Mouse (Mus musculus) olfactory bulb, adult 2 months (tissue): ENCODE data around the gene Bcat2. TPM values are rescaled to one million over a fixed set of nuclear protein-coding genes. Genes with fewer than 3 reads are reported as not detected.
A peak's percentile ranks its signal among the peaks of the same experiment; 100 is the strongest.

Source experiments
- H3K27ac ChIP-seq: fragments of 200-500 bp; 2 replicates; pipeline ENCODE4 v1.5.1; 2012; ENCODE audit warnings: low read depth, low read length; ENCODE audit not compliant: insufficient read depth
- H3K4me1 ChIP-seq: fragments of 200-500 bp; 2 replicates; pipeline ENCODE4 v1.6.1; 2012; ENCODE audit warnings: low read length; ENCODE audit not compliant: control insufficient read depth, insufficient read depth
- H3K4me3 ChIP-seq: fragments of 200-500 bp; 2 replicates; pipeline ENCODE4 v1.5.1; 2012; ENCODE audit warnings: mild to moderate bottlenecking, low read depth, low read length, moderate library complexity; ENCODE audit not compliant: insufficient read depth
- CTCF ChIP-seq: fragments of 200-500 bp; IDR thresholded peaks from 2 replicates; pipeline ENCODE4 v1.5.1; 2012; ENCODE audit warnings: low read depth, mild to moderate bottlenecking, low read length, moderate library complexity; ENCODE audit not compliant: insufficient read depth
- POLR2A ChIP-seq: fragments of 200-500 bp; IDR thresholded peaks from 2 replicates; pipeline ENCODE4 v1.6.1; 2012; ENCODE audit warnings: mild to moderate bottlenecking, low read depth, low read length, moderate library complexity; ENCODE audit not compliant: insufficient read depth
- WGBS: fragments of 180-500 bp; shearing (Covaris S2); methylation state at CpG from one replicate; pipeline ENCODE4 v1.1.7; 2018; 5-methylcytosine and 5-hydroxymethylcytosine counted together
- polyA plus RNA-seq: library from polyadenylated mRNA; stranded (reverse); fragments of >200 nt; gene quantifications from 2 replicates; pipeline ENCODE4 v1.2.4, GENCODE M21; 2012; ENCODE audit warnings: low replicate concordance; ENCODE audit not compliant: missing spikeins, insufficient read depth, insufficient read length

Bcat2 gene
- polyA plus RNA-seq, 1 experiment, result not detected

GRCm38 (mm10) chr7:45560843-45561623 is 8.9 kb upstream of the Bcat2 start:
- TF ChIP-seq CTCF (peak; percentile 59), POLR2A (no peak)
- Histone ChIP-seq H3K4me3 (no peak overlapping the region), H3K4me1 (no peaks in the 10 kb centered on the region), H3K27ac (no peak overlapping the region)
- 18% methylated on average over 17 of the region's 17 CpGs for WGBS

GRCm38 (mm10) chr7:45561624-45562520 is 8.1 kb upstream of the Bcat2 start:
- no peak overlapping the region for H3K4me3 ChIP-seq
- H3K27ac ChIP-seq, result no peak overlapping the region
- 58% methylated on average over 12 of the region's 12 CpGs for WGBS
- no peaks in the 10 kb centered on the region for H3K4me1 ChIP-seq
- TF ChIP-seq CTCF (no peak), POLR2A (no peak)

- Histone ChIP-seq H3K27ac (no peak overlapping the region), H3K4me3 (no peak overlapping the region), H3K4me1 (peaks cover 4% of the 10 kb centered on the region)
- 82% methylated on average over 2 of the region's 2 CpGs for WGBS
- no peak for TF ChIP-seq POLR2A
- TF ChIP-seq CTCF, result no peak
Measured at GRCm38 (mm10) chr7:45564811-45565210, 5.1 kb upstream of the Bcat2 start.

GRCm38 (mm10) chr7:45565446-45565845 is 4.5 kb upstream of the Bcat2 start:
- Histone ChIP-seq H3K27ac (no peak overlapping the region), H3K4me1 (peaks cover 4% of the 10 kb centered on the region), H3K4me3 (no peak overlapping the region)
- WGBS, result 93% methylated on average over 9 of the region's 9 CpGs
- no peak for TF ChIP-seq CTCF
- TF ChIP-seq POLR2A, result no peak

- WGBS, result 71% methylated on average over 8 of the region's 8 CpGs
- H3K4me3 ChIP-seq, result no peak overlapping the region
- H3K27ac ChIP-seq, result 0 out of 2 replicates have a peak overlapping the region, but pooled peaks have one; percentile 60
- TF ChIP-seq CTCF (no peak), POLR2A (no peak)
- H3K4me1 ChIP-seq, result peaks cover 7% of the 10 kb centered on the region
Measured at GRCm38 (mm10) chr7:45567112-45567779, 2.7 kb upstream of the Bcat2 start.

- 2% methylated on average over 24 of the region's 24 CpGs for WGBS
- peaks cover 7% of the 10 kb centered on the region for H3K4me1 ChIP-seq
- peak overlapping the region; percentile 56 for H3K4me3 ChIP-seq
- TF ChIP-seq POLR2A (no peak), CTCF (no peak)
- H3K27ac ChIP-seq, result peak overlapping the region; percentile 60
Measured at GRCm38 (mm10) chr7:45567780-45568516, 2.0 kb upstream of the Bcat2 start.

- WGBS, result 74% methylated on average over 10 of the region's 10 CpGs
Measured at GRCm38 (mm10) chr7:45568601-45569473, 1.1 kb upstream of the Bcat2 start.

More at GRCm38 (mm10) chr7:45568601-45569473, 1.1 kb upstream of the Bcat2 start:
- H3K4me3 ChIP-seq, result 0 out of 2 replicates have a peak overlapping the region, but pooled peaks have one; percentile 56
- H3K4me1 ChIP-seq, result peaks cover 7% of the 10 kb centered on the region
- TF ChIP-seq POLR2A (no peak), CTCF (no peak)
- peak overlapping the region; percentile 23; the same call in 1 of the 2 replicates for H3K27ac ChIP-seq
